Mouse (Mus musculus): ENCODE data around the gene Myl6.

Gene Myl6

GRCm38 (mm10) chr10:128493695-128494666, at the start of gene Myl6:
Gene Myl6, minus strand, starts transcription at chr10:128494145.
- DNase-seq (ENCODE audit: low spot score), result peak; percentile 99

DNA sequence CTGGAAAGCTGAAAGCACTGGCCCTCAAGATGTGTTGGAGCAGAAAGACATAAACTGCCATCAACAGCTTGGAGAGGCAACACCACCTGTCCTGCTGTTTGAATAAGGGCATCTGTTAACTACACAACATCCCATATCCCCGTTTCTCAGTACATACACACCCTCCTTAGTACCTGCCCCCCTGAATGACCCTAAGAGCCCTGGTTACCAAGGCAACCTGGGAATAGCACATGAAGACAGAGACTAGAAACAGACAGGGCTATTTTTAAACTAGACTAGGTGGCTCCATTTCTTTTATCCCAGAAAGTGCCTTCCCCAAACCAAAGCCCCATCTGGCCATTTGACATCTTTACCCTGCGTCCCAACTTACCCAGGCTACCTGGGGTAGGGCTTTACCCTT, 49.2 kb upstream of the Myl6 start:
- no peak for DNase-seq (ENCODE audit: low spot score)

DNA sequence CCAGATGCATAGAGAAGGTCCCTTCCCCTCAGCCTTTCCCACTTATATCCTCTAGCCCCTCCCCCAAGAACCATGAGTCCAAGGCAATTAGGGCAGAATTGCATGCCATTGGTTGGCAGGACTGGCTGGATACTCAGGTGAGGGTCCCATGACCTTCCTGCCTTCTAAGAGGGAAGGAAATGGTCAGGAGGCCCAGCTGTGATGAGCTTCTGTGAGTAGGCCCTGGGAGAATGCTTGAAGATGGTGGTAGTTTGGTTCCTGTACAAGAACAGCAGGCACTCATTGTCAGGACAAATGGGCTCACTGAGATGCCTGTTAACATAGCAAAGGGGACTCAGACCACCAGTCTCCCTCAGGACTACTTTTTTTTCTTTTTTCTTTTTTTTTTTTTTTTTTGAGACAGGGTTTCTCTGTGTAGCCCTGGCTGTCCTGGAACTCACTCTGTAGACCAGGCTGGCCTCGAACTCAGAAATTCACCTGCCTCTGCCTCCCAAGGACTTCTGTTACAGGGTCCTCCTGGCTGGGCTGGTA, 44.5 kb upstream of the Myl6 start:
- no peak for DNase-seq (ENCODE audit: low spot score)

DNA sequence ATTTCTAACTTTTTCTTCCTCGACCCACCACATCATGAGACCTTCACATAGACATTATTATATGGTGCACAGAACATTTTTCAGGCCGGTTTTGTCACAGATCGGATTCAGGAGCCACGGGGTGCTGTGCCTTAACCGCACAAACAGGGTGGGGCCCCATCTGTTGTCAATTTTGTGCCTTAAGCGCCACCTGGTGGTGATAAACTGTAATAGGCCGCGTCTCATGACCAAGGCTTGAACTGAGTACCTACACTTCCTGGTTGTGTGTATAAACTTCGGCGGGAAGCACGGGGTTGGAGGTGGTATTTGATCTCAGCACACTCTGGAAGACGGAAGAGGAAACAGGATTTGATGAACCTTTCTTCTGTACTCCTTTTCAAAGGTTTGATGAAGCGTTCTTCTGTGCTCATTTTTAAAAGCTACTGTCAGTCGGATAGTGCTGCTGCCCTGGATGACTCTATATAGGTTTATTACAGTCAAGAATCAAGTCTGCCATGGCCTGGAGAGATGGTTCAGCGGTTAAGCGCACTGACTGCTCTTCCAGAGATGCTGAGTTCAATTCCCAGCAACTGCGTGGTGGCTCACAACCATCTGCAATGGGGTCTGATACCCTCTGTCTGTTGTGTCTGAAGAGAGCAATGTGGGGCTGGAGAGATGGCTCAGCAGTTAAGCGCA, 42.5 kb upstream of the Myl6 start:
- peak; percentile 90 for DNase-seq (ENCODE audit: low spot score)

GRCm38 (mm10) chr10:128535624-128536265, 41.8 kb upstream of the Myl6 start:
- no peak for DNase-seq (ENCODE audit: low spot score)

- DNase-seq (ENCODE audit: low spot score), result no peak
Measured at GRCm38 (mm10) chr10:128535206-128535605, 41.3 kb upstream of the Myl6 start.

DNA sequence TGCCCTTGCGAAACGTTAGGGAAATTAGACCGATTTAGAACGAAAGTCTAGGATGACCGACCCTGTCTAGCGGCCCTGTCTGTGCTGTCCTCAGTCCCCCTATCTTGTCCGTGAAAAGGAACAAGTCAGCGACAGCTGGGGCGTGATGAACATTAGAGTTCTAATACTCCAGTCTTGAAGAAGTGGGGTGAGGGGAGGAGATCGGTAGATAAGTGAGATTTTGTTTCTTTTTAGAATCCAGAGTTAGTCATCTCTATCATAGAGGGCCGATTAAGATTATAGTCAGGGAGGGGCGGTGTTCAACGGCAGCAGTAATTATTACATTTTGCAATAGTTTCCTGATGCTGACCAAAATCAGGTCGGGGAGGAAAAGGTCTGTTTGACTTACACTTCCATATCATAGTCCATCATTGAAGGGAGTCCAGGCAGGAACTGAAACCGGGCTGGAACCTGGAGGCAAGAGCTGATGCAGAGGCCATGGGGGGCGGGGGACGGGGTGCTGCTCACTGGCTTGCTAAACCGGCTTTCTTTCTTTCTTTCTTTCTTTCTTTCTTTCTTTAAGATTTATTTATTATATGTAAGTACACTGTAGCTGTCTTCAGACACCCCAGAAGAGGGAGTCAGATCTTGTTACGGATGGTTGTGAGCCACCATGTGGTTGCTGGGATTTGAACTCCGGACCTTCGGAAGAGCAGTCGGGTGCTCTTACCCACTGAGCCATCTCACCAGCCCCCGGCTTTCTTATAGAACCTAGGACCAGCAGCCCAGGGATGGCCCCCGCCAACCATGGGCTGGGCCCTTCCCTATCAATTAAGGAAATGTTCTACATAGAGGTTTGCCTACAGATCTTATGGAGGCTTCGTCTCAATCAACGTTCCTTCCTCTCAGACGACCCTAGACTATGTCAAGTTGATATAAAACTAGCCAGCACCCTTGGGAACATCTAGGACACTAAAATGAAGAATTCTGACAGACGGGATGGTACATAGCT, 32.7 kb upstream of the Myl6 start:
- DNase-seq (ENCODE audit: low spot score), result no peak

DNA sequence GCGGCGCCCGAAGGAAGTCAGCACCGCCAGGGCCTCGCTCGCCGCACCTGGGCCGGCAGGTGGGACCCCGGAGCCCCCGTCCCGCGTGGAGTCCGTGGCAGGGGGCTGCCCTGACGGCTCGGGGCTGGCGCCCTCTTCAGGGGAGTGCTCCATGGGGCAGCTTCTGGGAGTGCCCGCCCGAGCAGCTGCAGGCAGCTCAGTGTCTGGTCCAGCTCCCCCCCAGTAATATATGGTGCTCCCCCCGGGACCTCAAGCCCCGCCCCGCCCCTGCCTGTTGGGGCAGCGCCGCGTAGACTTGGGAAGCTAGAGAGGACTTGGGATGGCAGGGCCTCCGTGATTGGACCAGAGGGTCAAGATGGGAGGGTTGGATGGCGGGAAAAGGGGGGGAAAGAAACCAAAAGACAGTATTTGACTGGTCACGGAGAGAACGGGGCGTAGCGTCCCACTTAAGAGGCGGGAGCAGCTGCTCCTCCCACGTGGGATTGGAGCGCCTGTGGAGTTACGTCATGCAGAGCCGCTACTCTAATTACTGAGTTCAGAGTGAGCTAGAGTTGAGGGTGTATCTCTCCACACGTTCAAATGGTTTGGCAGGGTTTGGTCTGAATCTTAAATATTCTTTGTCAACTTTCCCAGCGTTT, 31.8 kb upstream of the Myl6 start, which contains the start of gene Esyt1:
TSS of gene Esyt1 (minus strand) at position 201 of the 638 bp plus-strand sequence.
- peak; percentile 95 for DNase-seq (ENCODE audit: low spot score)

DNA sequence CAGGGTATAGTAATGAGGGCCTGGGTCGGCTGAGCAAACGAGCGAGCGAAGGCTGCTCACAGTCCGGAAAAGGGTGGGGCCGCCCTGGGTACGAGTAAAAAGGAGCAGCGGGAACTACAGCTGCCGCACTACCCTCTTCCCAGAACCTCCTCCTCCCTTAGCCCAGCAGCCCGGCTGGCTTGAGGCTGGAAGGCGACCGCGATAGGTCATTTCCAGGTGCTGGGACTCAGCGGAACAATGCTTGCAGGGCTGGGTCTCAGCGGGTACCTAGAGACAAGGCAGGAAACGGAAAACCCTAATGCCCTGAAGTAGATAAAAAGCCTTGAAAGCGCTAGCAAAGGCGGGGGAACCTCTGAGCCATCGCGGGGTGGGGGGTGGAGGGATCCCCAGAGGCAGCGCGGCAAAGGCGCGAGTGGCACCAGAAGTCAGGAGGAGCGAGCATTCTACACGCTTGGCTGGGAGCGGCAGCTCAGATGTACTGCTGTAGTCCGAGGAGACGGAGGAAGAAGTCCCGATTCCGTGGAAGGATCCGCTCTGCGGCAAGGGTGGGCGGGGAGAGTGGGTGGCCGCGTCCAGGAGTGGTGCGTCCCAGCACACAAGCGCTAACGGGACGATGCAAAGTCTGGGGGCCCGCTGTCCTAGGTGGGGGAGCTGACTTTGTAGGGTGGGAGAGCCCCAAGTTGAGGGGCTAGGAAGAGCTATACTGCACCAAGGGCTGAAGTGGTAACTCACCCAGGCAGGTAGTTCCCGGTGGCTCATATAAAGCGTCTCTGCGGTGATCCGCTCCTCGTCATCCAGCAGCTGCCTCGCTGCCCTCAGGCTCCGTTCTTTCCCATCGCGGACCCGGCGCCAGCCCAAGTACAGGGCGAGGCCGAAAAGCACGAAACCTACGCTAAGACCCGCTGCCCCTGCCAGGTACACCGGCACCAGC, 31.1 kb upstream of the Myl6 start:
- peak; percentile 53 for DNase-seq (ENCODE audit: low spot score)

DNA sequence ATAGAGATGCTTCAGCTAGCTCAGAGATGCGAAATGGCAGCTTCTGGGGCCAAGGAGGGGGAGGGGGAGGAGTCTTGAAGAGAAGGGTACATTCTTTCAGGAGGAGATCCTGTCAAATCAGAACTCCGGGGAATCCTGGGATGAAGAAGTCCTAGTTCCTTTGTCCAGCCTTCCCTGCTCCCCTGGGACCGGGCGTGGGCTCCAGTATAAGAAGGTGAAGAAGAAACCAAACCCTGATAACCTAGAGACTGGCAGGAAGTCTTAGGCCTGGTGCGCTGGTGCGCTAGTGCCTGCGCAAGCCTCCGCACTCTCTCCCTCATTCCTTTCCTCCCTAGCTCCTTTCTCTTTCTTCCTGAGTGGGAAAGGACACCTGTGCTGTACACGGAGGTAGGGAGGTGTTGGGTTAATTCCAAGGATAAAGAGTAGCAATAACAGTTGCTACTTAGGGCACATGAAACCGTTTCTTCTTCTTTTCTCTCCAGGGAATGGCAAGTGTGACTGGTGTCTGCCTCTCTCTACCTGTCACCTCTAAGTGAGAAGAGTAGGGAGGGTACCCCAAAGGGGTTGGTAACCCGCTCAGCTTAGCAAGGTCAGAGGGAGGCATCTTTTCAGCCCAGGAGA, 30.3 kb upstream of the Myl6 start:
- DNase-seq (ENCODE audit: low spot score), result no peak

- DNase-seq (ENCODE audit: low spot score), result no peak
Measured at GRCm38 (mm10) chr10:128522351-128522750, 28.4 kb upstream of the Myl6 start.

GRCm38 (mm10) chr10:128520591-128520990, 26.6 kb upstream of the Myl6 start:
- no peak for DNase-seq (ENCODE audit: low spot score)

DNA sequence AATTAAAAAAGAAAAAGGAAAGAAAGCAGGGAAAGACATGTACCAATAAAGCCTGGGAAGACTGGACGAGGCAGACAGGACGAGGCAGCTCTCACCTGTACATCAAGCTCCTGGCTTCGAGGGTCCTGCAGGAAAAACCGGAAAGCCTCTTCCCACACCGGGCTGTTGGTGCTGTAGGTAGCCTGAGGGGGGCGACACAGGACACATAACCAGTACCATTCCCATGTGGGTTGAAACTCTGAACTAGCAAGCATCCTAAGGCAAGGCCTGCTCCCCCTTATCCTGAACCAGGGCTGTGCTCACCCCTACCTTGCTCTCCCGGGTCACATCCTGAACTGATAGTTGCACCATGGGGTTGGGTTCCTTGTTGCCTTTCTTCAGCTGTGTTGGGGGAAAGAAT, 24.9 kb upstream of the Myl6 start:
- no peak for DNase-seq (ENCODE audit: low spot score)

GRCm38 (mm10) chr10:128516677-128517076, 22.7 kb upstream of the Myl6 start:
- no peak for DNase-seq (ENCODE audit: low spot score)

GRCm38 (mm10) chr10:128516029-128516428, 22.1 kb upstream of the Myl6 start:
- DNase-seq (ENCODE audit: low spot score), result no peak

GRCm38 (mm10) chr10:128515044-128515443, 21.1 kb upstream of the Myl6 start:
- DNase-seq (ENCODE audit: low spot score), result no peak

DNA sequence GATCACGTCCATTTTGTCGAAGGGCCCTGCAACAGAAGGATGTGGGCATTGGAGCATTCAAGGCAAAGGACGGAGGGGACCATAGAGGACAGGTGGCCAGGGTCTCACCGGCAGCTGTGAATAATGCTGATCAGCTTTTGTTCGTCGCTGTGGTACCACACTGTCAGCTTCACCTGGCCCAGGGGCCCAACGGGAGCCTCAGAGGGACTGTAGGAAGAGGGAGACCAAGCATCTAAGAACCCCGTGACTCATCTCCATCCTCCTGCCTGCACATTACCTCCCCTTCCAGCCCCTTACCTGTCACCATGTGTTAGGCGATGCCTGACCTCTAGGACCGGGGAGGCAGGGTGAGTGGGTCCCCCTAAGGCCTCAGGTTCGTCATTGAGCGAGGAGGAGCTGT, 17.8 kb upstream of the Myl6 start:
- DNase-seq (ENCODE audit: low spot score), result no peak

GRCm38 (mm10) chr10:128511189-128511588, 17.2 kb upstream of the Myl6 start:
- no peak for DNase-seq (ENCODE audit: low spot score)

GRCm38 (mm10) chr10:128510301-128510700, 16.4 kb upstream of the Myl6 start:
- no peak for DNase-seq (ENCODE audit: low spot score)
